Mouse (Mus musculus) MEL (cell line): ENCODE data around the gene Arl15. TPM values are rescaled to one million over a fixed set of nuclear protein-coding genes. Genes with fewer than 3 reads are reported as not detected.

Experiments
- DNase-seq: peaks from one replicate; pipeline ENCODE4 v3.0.0; 2011; ENCODE audit warnings: low read depth, low spot score
- H3K27ac ChIP-seq: 2 replicates; pipeline ENCODE4 v1.5.1; 2012; ENCODE audit warnings: low read depth, mild to moderate bottlenecking, control low read depth, low read length, moderate library complexity; ENCODE audit not compliant: control insufficient read depth
- H3K27me3 ChIP-seq, 2 experiments: fragments of 150-350 bp in 1 of 2; sonication (generic) in 1 of 2; 2 replicates each; pipeline ENCODE4 v1.6.1; 2012; ENCODE audit warnings: low read length in 2 of 2, mild to moderate bottlenecking in 2 of 2, improper control_type of control experiment in 1 of 2, moderate library complexity in 1 of 2; ENCODE audit not compliant: insufficient read depth in 2 of 2, control insufficient read depth in 1 of 2
- H3K36me3 ChIP-seq, 2 experiments: 2 replicates each; pipeline ENCODE4 v1.6.1; 2012 to 2014; ENCODE audit warnings: low read length in 2 of 2, improper control_type of control experiment in 1 of 2, inconsistent platforms in 1 of 2, mild to moderate bottlenecking in 1 of 2; ENCODE audit not compliant: insufficient read depth in 2 of 2, control insufficient read depth in 1 of 2
- H3K4me1 ChIP-seq, 2 experiments: fragments of 150-350 bp in 1 of 2; sonication (generic) in 1 of 2; 2 replicates each; pipeline ENCODE4 v1.6.1; 2012; ENCODE audit warnings: low read length in 2 of 2, improper control_type of control experiment in 1 of 2, mild to moderate bottlenecking in 1 of 2; ENCODE audit not compliant: insufficient read depth in 2 of 2, control insufficient read depth in 1 of 2
- H3K4me3 ChIP-seq, 2 experiments: fragments of 150-350 bp in 1 of 2; sonication (generic) in 1 of 2; 2 replicates each; pipeline ENCODE4 v1.5.1; 2012; ENCODE audit warnings: low read depth in 2 of 2, low read length in 2 of 2, mild to moderate bottlenecking in 2 of 2, moderate library complexity in 2 of 2, control low read depth in 1 of 2, improper control_type of control experiment in 1 of 2; ENCODE audit not compliant: control insufficient read depth in 1 of 2, insufficient read depth in 1 of 2
- H3K79me2 ChIP-seq: 2 replicates; pipeline ENCODE4 v1.6.1; 2012; ENCODE audit warnings: mild to moderate bottlenecking, low read length, moderate library complexity; ENCODE audit not compliant: control insufficient read depth, poor library complexity, insufficient read depth
- H3K9ac ChIP-seq: 2 replicates; pipeline ENCODE4 v1.6.1; 2012; ENCODE audit warnings: low read depth, mild to moderate bottlenecking, control low read depth, low read length, moderate library complexity; ENCODE audit not compliant: control insufficient read depth, poor library complexity, severe bottlenecking
- H3K9me3 ChIP-seq: fragments of 150-350 bp; sonication (generic); replicated peaks from 2 replicates; pipeline ENCODE4 v1.6.1; 2012; ENCODE audit warnings: mild to moderate bottlenecking, low read length, improper control_type of control experiment, moderate library complexity; ENCODE audit not compliant: insufficient read depth
- CTCF ChIP-seq, 3 experiments: IDR thresholded peaks in 2 of 3; conservative IDR thresholded peaks in 1 of 3; 2 replicates each; pipeline ENCODE4 v1.5.1; 2011 to 2012; ENCODE audit warnings: low read length in 3 of 3, low read depth in 2 of 3, mild to moderate bottlenecking in 2 of 3, improper control_type of control experiment in 1 of 3, inconsistent platforms in 1 of 3, mixed read lengths in 1 of 3, moderate library complexity in 1 of 3; ENCODE audit not compliant: control insufficient read depth in 1 of 3, insufficient read depth in 1 of 3, poor library complexity in 1 of 3, severe bottlenecking in 1 of 3
- E2F4 ChIP-seq: IDR thresholded peaks from 2 replicates; pipeline ENCODE4 v1.6.1; 2011; ENCODE audit warnings: low read depth, low read length, improper control_type of control experiment, borderline replicate concordance
- EP300 ChIP-seq, 2 experiments: IDR thresholded peaks; 2 replicates each; pipeline ENCODE4 v1.6.1; 2011; ENCODE audit warnings: improper control_type of control experiment in 2 of 2, low read length in 2 of 2, low read depth in 1 of 2, mild to moderate bottlenecking in 1 of 2
- MAFK ChIP-seq: IDR thresholded peaks from 2 replicates; pipeline ENCODE4 v1.6.1; 2011; ENCODE audit warnings: low read depth, mild to moderate bottlenecking, low read length, improper control_type of control experiment, borderline replicate concordance
- MAZ ChIP-seq: IDR thresholded peaks from 2 replicates; pipeline ENCODE4 v1.6.1; 2012; ENCODE audit warnings: low read depth, mild to moderate bottlenecking, inconsistent platforms, low read length, improper control_type of control experiment
- MEF2A ChIP-seq: IDR thresholded peaks from 2 replicates; pipeline ENCODE4 v1.6.1; 2014; ENCODE audit warnings: low read depth, mild to moderate bottlenecking, inconsistent platforms, low read length, improper control_type of control experiment; ENCODE audit not compliant: poor library complexity, insufficient replicate concordance, severe bottlenecking; ENCODE audit errors: extremely low read depth
- MXI1 ChIP-seq: IDR thresholded peaks from 2 replicates; pipeline ENCODE4 v1.6.1; 2011; ENCODE audit warnings: mild to moderate bottlenecking, low read depth, low read length, improper control_type of control experiment
- MYB ChIP-seq: IDR thresholded peaks from 2 replicates; pipeline ENCODE4 v1.6.1; 2011; ENCODE audit warnings: mild to moderate bottlenecking, low read depth, low read length, improper control_type of control experiment
- MYC ChIP-seq: IDR thresholded peaks from 2 replicates; pipeline ENCODE4 v1.6.1; 2011; ENCODE audit warnings: low read depth, mild to moderate bottlenecking, low read length, improper control_type of control experiment, moderate library complexity
- POLR2A ChIP-seq, 2 experiments: IDR thresholded peaks; 2 replicates each; pipeline ENCODE4 v1.6.1; 2011 to 2012; ENCODE audit warnings: low read length in 2 of 2, mild to moderate bottlenecking in 2 of 2, control low read depth in 1 of 2, improper control_type of control experiment in 1 of 2, low read depth in 1 of 2, moderate library complexity in 1 of 2; ENCODE audit not compliant: control insufficient read depth in 1 of 2, insufficient read depth in 1 of 2, poor library complexity in 1 of 2
- POLR2AphosphoS5 ChIP-seq: IDR thresholded peaks from 2 replicates; pipeline ENCODE4 v1.6.1; 2012; ENCODE audit warnings: low read depth, borderline replicate concordance, mild to moderate bottlenecking, inconsistent platforms, low read length, moderate library complexity, mixed read lengths
- TBP ChIP-seq: IDR thresholded peaks from 2 replicates; pipeline ENCODE4 v1.8.0; 2011; ENCODE audit warnings: low read depth, low read length, improper control_type of control experiment
- TCF12 ChIP-seq: IDR thresholded peaks from 2 replicates; pipeline ENCODE4 v1.6.1; 2014; ENCODE audit warnings: low read depth, mild to moderate bottlenecking, inconsistent platforms, low read length, improper control_type of control experiment, moderate library complexity
- UBTF ChIP-seq: IDR thresholded peaks from 2 replicates; pipeline ENCODE4 v1.6.1; 2012; ENCODE audit warnings: low read depth, mild to moderate bottlenecking, inconsistent platforms, low read length, improper control_type of control experiment, moderate library complexity, borderline replicate concordance; ENCODE audit not compliant: insufficient read depth
- USF1 ChIP-seq: IDR thresholded peaks from 2 replicates; pipeline ENCODE4 v1.6.1; 2014; ENCODE audit warnings: low read depth, mild to moderate bottlenecking, inconsistent platforms, low read length, improper control_type of control experiment, moderate library complexity
- USF2 ChIP-seq, 2 experiments: IDR thresholded peaks; 2 replicates each; pipeline ENCODE4 v1.6.1; 2011 to 2012; ENCODE audit warnings: improper control_type of control experiment in 2 of 2, low read length in 2 of 2, borderline replicate concordance in 1 of 2, inconsistent platforms in 1 of 2, low read depth in 1 of 2, mild to moderate bottlenecking in 1 of 2; ENCODE audit not compliant: insufficient read depth in 1 of 2
- polyA plus RNA-seq, 2 experiments: library from polyadenylated mRNA; stranded (reverse) in 1 of 2; unstranded in 1 of 2; fragments of >175 nt in 1 of 2; fragments of >200 nt in 1 of 2; gene quantifications; 2 replicates each; pipeline versions ENCODE4 v1.2.1 to v1.2.4; 2012; ENCODE audit warnings: low replicate concordance in 2 of 2, low read depth in 1 of 2; ENCODE audit not compliant: insufficient read length in 2 of 2, insufficient read depth in 1 of 2, missing spikeins in 1 of 2
- total RNA-seq: library from RNA; depleted of rRNA; stranded (reverse); fragments of 300-350 nt; gene quantifications from 2 replicates; pipeline ENCODE4 v1.2.3, GENCODE M21; 2012

Arl15 gene
- total and polyA plus RNA-seq, 3 experiments = 3.6 to 5.8 TPM; not detected in 1

- Histone ChIP-seq H3K4me3 (no peak overlapping the region), H3K9me3 (no peaks in the 10 kb centered on the region), H3K27me3 (no peaks in the 10 kb centered on the region), H3K4me1 (no peaks in the 10 kb centered on the region), H3K36me3 (no peaks in the 10 kb centered on the region), H3K9ac (no peak overlapping the region), H3K27ac (no peak overlapping the region), H3K79me2 (no peaks in the 10 kb centered on the region)
- DNase-seq = no peak
- TF ChIP-seq MAZ = no peak
- TF ChIP-seq USF1 = no peak
- no peak for TF ChIP-seq POLR2A (IDR thresholded peaks at IDR 0.05; ENCODE audit: control insufficient read depth in 1 of 2, insufficient read depth in 1 of 2, low read depth in 1 of 2, low read length in 2 of 2, poor library complexity in 1 of 2)
- no peak for TF ChIP-seq USF2 (IDR thresholded peaks at IDR 0.05; ENCODE audit: borderline replicate concordance in 1 of 2, insufficient read depth in 1 of 2, low read depth in 1 of 2, low read length in 2 of 2)
- TF ChIP-seq MYB = no peak
Observed at GRCm38 (mm10) chr13:113915700-113916099, 121.4 kb downstream of the Arl15 start.

GRCm38 (mm10) chr13:113916761-113917160 is 122.5 kb downstream of the Arl15 start:
- Histone ChIP-seq H3K27ac (no peak overlapping the region), H3K9me3 (no peaks in the 10 kb centered on the region), H3K9ac (no peak overlapping the region), H3K4me1 (no peaks in the 10 kb centered on the region), H3K36me3 (no peaks in the 10 kb centered on the region), H3K4me3 (no peak overlapping the region), H3K27me3 (no peaks in the 10 kb centered on the region), H3K79me2 (no peaks in the 10 kb centered on the region)
- no peak for DNase-seq
- no peak for TF ChIP-seq EP300 (IDR thresholded peaks at IDR 0.05; ENCODE audit: low read depth in 1 of 2, low read length in 2 of 2)
- TF ChIP-seq CTCF (IDR thresholded peaks at IDR 0.05 in 2 of 3, conservative IDR thresholded peaks at IDR 0.05 in 1 of 3; ENCODE audit: control insufficient read depth in 1 of 3, insufficient read depth in 1 of 3, low read depth in 2 of 3, low read length in 3 of 3, poor library complexity in 1 of 3, severe bottlenecking in 1 of 3) = no peak
- TF ChIP-seq TCF12 = no peak
- no peak for TF ChIP-seq POLR2AphosphoS5
- no peak for TF ChIP-seq MEF2A
- TF ChIP-seq UBTF = no peak
- no peak for TF ChIP-seq MXI1
- TF ChIP-seq MYC = no peak
- no peak for TF ChIP-seq MAFK
- no peak for TF ChIP-seq E2F4

- DNase-seq = no peak
- no peak overlapping the region for H3K9ac ChIP-seq
- no peak overlapping the region for H3K4me3 ChIP-seq
- H3K79me2 ChIP-seq = no peaks in the 10 kb centered on the region
- TF ChIP-seq POLR2A (IDR thresholded peaks at IDR 0.05; ENCODE audit: control insufficient read depth in 1 of 2, insufficient read depth in 1 of 2, low read depth in 1 of 2, low read length in 2 of 2, poor library complexity in 1 of 2) (no peak), POLR2AphosphoS5 (no peak), CTCF (IDR thresholded peaks at IDR 0.05 in 2 of 3, conservative IDR thresholded peaks at IDR 0.05 in 1 of 3; ENCODE audit: control insufficient read depth in 1 of 3, insufficient read depth in 1 of 3, low read depth in 2 of 3, low read length in 3 of 3, poor library complexity in 1 of 3, severe bottlenecking in 1 of 3) (no peak), TBP (no peak)
- H3K36me3 ChIP-seq = no peaks in the 10 kb centered on the region
- no peaks in the 10 kb centered on the region for H3K4me1 ChIP-seq
- H3K27ac ChIP-seq = no peak overlapping the region
- no peaks in the 10 kb centered on the region for H3K27me3 ChIP-seq
- H3K9me3 ChIP-seq = no peaks in the 10 kb centered on the region
Observed at GRCm38 (mm10) chr13:113917376-113917775, 123.1 kb downstream of the Arl15 start.
